ENCODE assay signal across 14 mouse cellular contexts in genomic region chr17:56663659-56664058, GRCm38 (mm10). TPM values are rescaled to one million over a fixed set of nuclear protein-coding genes. Genes with fewer than 3 reads are reported as not detected.
A peak's percentile ranks its signal among the peaks of the same experiment; 100 is the strongest.
DNase-seq lines count a peak whose midpoint lies in the region; ATAC-seq and TF ChIP-seq lines count a peak whose summit lies in the region.
"Had no signal": no experiment of that assay in that cellular context is flagged by ENCODE, and none has a peak within 500 bp of the region (broad histone marks: within the 10 kb centered on the region; RNA-seq: fewer than 3 reads in every experiment).

No protein-coding gene starts in this region.

- no peak for TF ChIP-seq EP300 in lung, postnatal 0 days (IDR thresholded peaks at IDR 0.05)

- H3K36me3 ChIP-seq in heart, embryonic 12.5 days, result no peaks in the 10 kb centered on the region
- H3K36me3 ChIP-seq in lung, postnatal 0 days (ENCODE audit: insufficient read depth, low read length), result no peaks in the 10 kb centered on the region
- H3K36me3 ChIP-seq in embryonic facial prominence, embryonic 10.5 days (replicated peaks), result no peaks in the 10 kb centered on the region
- no peaks in the 10 kb centered on the region for H3K36me3 ChIP-seq in limb, embryonic 10.5 days
- H3K36me3 ChIP-seq: liver, embryonic 12.5 days; midbrain, embryonic 13.5 days had no signal

- H3K9ac ChIP-seq in heart, embryonic 12.5 days, result peak overlapping the region; percentile 52; the same call in 1 of the 2 replicates
- H3K9ac ChIP-seq in lung, postnatal 0 days (replicated peaks; ENCODE audit: low read depth), result no peak overlapping the region
- H3K9ac ChIP-seq: midbrain, embryonic 13.5 days had no signal

- no peak overlapping the region for H3K27ac ChIP-seq in heart, embryonic 12.5 days (ENCODE audit: poor library complexity, severe bottlenecking)
- H3K27ac ChIP-seq in lung, postnatal 0 days (ENCODE audit: low read length), result no peak overlapping the region
- H3K27ac ChIP-seq in embryonic facial prominence, embryonic 10.5 days (replicated peaks), result peak overlapping the region; percentile 80
- H3K27ac ChIP-seq in limb, embryonic 10.5 days, result peak overlapping the region; percentile 81
- H3K27ac ChIP-seq: liver, embryonic 12.5 days; midbrain, embryonic 13.5 days had no signal

- 52% methylated on average over 3 of the region's 3 CpGs for whole genome bisulfite sequencing in heart, embryonic 12.5 days
- WGBS in lung, postnatal 0 days, result 26% methylated on average over 3 of the region's 3 CpGs
- 59% methylated on average over 3 of the region's 3 CpGs for WGBS in embryonic facial prominence, embryonic 10.5 days
- 65% methylated on average over 3 of the region's 3 CpGs for WGBS in limb, embryonic 10.5 days

- peaks cover 7% of the 10 kb centered on the region for H3K27me3 ChIP-seq in heart, embryonic 12.5 days (replicated peaks)
- H3K27me3 ChIP-seq in lung, postnatal 0 days (replicated peaks; ENCODE audit: insufficient read depth, low read length), result no peaks in the 10 kb centered on the region
- peaks cover 21% of the 10 kb centered on the region for H3K27me3 ChIP-seq in embryonic facial prominence, embryonic 10.5 days (replicated peaks; ENCODE audit: low read depth, poor library complexity, severe bottlenecking)
- peaks cover 21% of the 10 kb centered on the region for H3K27me3 ChIP-seq in limb, embryonic 10.5 days (ENCODE audit: low read depth, poor library complexity, severe bottlenecking)
- H3K27me3 ChIP-seq: Patski had no signal

- H3K4me1 ChIP-seq in heart, embryonic 12.5 days (replicated peaks), result peaks cover 15% of the 10 kb centered on the region
- peaks cover 3% of the 10 kb centered on the region for H3K4me1 ChIP-seq in lung, postnatal 0 days (ENCODE audit: insufficient read depth, low read depth, low read length)
- H3K4me1 ChIP-seq in embryonic facial prominence, embryonic 10.5 days, result peaks cover 23% of the 10 kb centered on the region
- peaks cover 34% of the 10 kb centered on the region for H3K4me1 ChIP-seq in limb, embryonic 10.5 days

- H3K9me3 ChIP-seq in heart, embryonic 12.5 days (replicated peaks), result no peaks in the 10 kb centered on the region
- H3K9me3 ChIP-seq in lung, postnatal 0 days (ENCODE audit: low read length), result no peaks in the 10 kb centered on the region
- H3K9me3 ChIP-seq in embryonic facial prominence, embryonic 10.5 days, result no peaks in the 10 kb centered on the region
- no peaks in the 10 kb centered on the region for H3K9me3 ChIP-seq in limb, embryonic 10.5 days (replicated peaks)
- H3K9me3 ChIP-seq: liver, embryonic 12.5 days; midbrain, embryonic 13.5 days had no signal

- peak overlapping the region; percentile 10; the same call in 1 of the 2 replicates for H3K4me3 ChIP-seq in heart, embryonic 12.5 days
- H3K4me3 ChIP-seq in lung, postnatal 0 days (ENCODE audit: low read depth, low read length), result no peak overlapping the region
- H3K4me3 ChIP-seq in embryonic facial prominence, embryonic 10.5 days, result peak overlapping the region; percentile 47
- peak overlapping the region; percentile 37 for H3K4me3 ChIP-seq in limb, embryonic 10.5 days
- H3K4me3 ChIP-seq: liver, embryonic 12.5 days; midbrain, embryonic 13.5 days had no signal

- no peak for DNase-seq in heart, adult 9 months (ENCODE audit: low spot score in 2 of 2)
- peak; percentile 35 for DNase-seq in lung, postnatal 0 days (ENCODE audit: low spot score)
- DNase-seq in lung, postnatal 25 days (ENCODE audit: low spot score), result no peak
- DNase-seq in embryonic facial prominence, embryonic 10.5 days (ENCODE audit: low spot score), result no peak
- DNase-seq in limb, embryonic 10.5 days (ENCODE audit: low spot score), result no peak
- no peak for DNase-seq in retina, embryonic 14.5 days (ENCODE audit: low spot score)
- DNase-seq in natural killer cell, adult 2 months (ENCODE audit: low spot score in 2 of 2), result no peak
- DNase-seq: adrenal gland, postnatal 10 days; cerebellum, adult 11-12 months had no signal

- no peak for ATAC-seq in heart, embryonic 12.5 days (ENCODE audit: insufficient number of reproducible peaks, low FRiP score)
- no peak for ATAC-seq in lung, postnatal 0 days
- ATAC-seq: inflammation-experienced regulatory T-cells, adult 6 months; liver, embryonic 12.5 days; midbrain, embryonic 13.5 days; Patski had no signal

- TF ChIP-seq CTCF in lung, postnatal 0 days (IDR thresholded peaks at IDR 0.05), result no peak

- peak overlapping the region; percentile 57 for H3K4me2 ChIP-seq in heart, embryonic 12.5 days
- peak overlapping the region; percentile 25; the same call in 1 of the 2 replicates for H3K4me2 ChIP-seq in lung, postnatal 0 days (replicated peaks; ENCODE audit: low read depth, low read length)

RNA-seq across cellular contexts. Expression of gene Ranbp3, which starts 9.4 kb away (rescaled TPM):
- polyA plus RNA-seq in heart, embryonic 12.5 days (2016; fragmentation: Nextera tagmentation; extraction: Ambion mirVana), result 63.2 and 64.5 TPM in 2 replicates
- 42.6 and 44.8 TPM in 2 replicates for polyA plus RNA-seq in lung, postnatal 0 days (2015; fragmentation: Nextera tagmentation; extraction: Ambion mirVana)
- polyA plus RNA-seq in embryonic facial prominence, embryonic 10.5 days (2016; fragmentation: Nextera tagmentation; extraction: Ambion mirVana), result 132 and 138 TPM in 2 replicates
- 148 TPM in 2 replicates for polyA plus RNA-seq in limb, embryonic 10.5 days (2016; fragmentation: Nextera tagmentation; extraction: Ambion mirVana)

RNA-seq across cellular contexts. Expression of gene Catsperd, which starts 35.7 kb away (rescaled TPM):
- polyA plus RNA-seq in heart, embryonic 12.5 days (2016; fragmentation: Nextera tagmentation; extraction: Ambion mirVana), result 0.28 and 0.42 TPM in 2 replicates
- polyA plus RNA-seq in lung, postnatal 0 days (2015; fragmentation: Nextera tagmentation; extraction: Ambion mirVana), result 0.12 and 0.32 TPM in 2 replicates
- polyA plus RNA-seq in embryonic facial prominence, embryonic 10.5 days (2016; fragmentation: Nextera tagmentation; extraction: Ambion mirVana), result 0.73 and 0.77 TPM in 2 replicates
- polyA plus RNA-seq in limb, embryonic 10.5 days (2016; fragmentation: Nextera tagmentation; extraction: Ambion mirVana), result 0.54 and 1.0 TPM in 2 replicates

RNA-seq across cellular contexts. Expression of gene Lonp1, which starts 37.0 kb away (rescaled TPM):
- polyA plus RNA-seq in heart, embryonic 12.5 days (2016; fragmentation: Nextera tagmentation; extraction: Ambion mirVana), result 66.2 and 67.3 TPM in 2 replicates
- 23.4 and 24.2 TPM in 2 replicates for polyA plus RNA-seq in lung, postnatal 0 days (2015; fragmentation: Nextera tagmentation; extraction: Ambion mirVana)
- polyA plus RNA-seq in embryonic facial prominence, embryonic 10.5 days (2016; fragmentation: Nextera tagmentation; extraction: Ambion mirVana), result 56.5 and 59.0 TPM in 2 replicates
- polyA plus RNA-seq in limb, embryonic 10.5 days (2016; fragmentation: Nextera tagmentation; extraction: Ambion mirVana), result 67.7 and 73.2 TPM in 2 replicates

RNA-seq across cellular contexts. Expression of gene Rpl36, which starts 50.4 kb away (rescaled TPM):
- 1,231 and 1,273 TPM in 2 replicates for polyA plus RNA-seq in heart, embryonic 12.5 days (2016; fragmentation: Nextera tagmentation; extraction: Ambion mirVana)
- 1,643 and 1,764 TPM in 2 replicates for polyA plus RNA-seq in lung, postnatal 0 days (2015; fragmentation: Nextera tagmentation; extraction: Ambion mirVana)
- polyA plus RNA-seq in embryonic facial prominence, embryonic 10.5 days (2016; fragmentation: Nextera tagmentation; extraction: Ambion mirVana), result 1,580 and 1,631 TPM in 2 replicates
- polyA plus RNA-seq in limb, embryonic 10.5 days (2016; fragmentation: Nextera tagmentation; extraction: Ambion mirVana), result 1,560 and 1,788 TPM in 2 replicates

RNA-seq across cellular contexts. Expression of gene Ndufa11, which starts 53.9 kb away (rescaled TPM):
- 638 and 663 TPM in 2 replicates for polyA plus RNA-seq in heart, embryonic 12.5 days (2016; fragmentation: Nextera tagmentation; extraction: Ambion mirVana)
- 380 and 426 TPM in 2 replicates for polyA plus RNA-seq in lung, postnatal 0 days (2015; fragmentation: Nextera tagmentation; extraction: Ambion mirVana)
- 388 and 402 TPM in 2 replicates for polyA plus RNA-seq in embryonic facial prominence, embryonic 10.5 days (2016; fragmentation: Nextera tagmentation; extraction: Ambion mirVana)
- 425 and 437 TPM in 2 replicates for polyA plus RNA-seq in limb, embryonic 10.5 days (2016; fragmentation: Nextera tagmentation; extraction: Ambion mirVana)

Comparison
In these comparisons a context has a peak if more than half of its experiments do, and no peak if none do; other contexts are left out.
1. H3K27ac ChIP-seq: peak in embryonic facial prominence, embryonic 10.5 days (single experiment) and limb, embryonic 10.5 days (single experiment); none in heart, embryonic 12.5 days (single experiment) and lung, postnatal 0 days (single experiment).